Mouse (Mus musculus) ES-E14 (cell line): ENCODE measurements around the gene Bri3. TPM values are rescaled to one million over a fixed set of nuclear protein-coding genes. Genes with fewer than 3 reads are reported as not detected.

Experiments
- DNase-seq: peaks from one replicate; pipeline ENCODE4 v3.0.0-alpha.2; 2013; ENCODE audit warnings: low read depth, low spot score
- H3K27ac ChIP-seq: 2 replicates; pipeline ENCODE4 v1.5.1; 2012; ENCODE audit warnings: low read depth, mild to moderate bottlenecking, low read length, moderate library complexity, mixed read lengths; ENCODE audit not compliant: poor library complexity, insufficient read depth, severe bottlenecking
- H3K36me3 ChIP-seq: 2 replicates; pipeline ENCODE4 v1.6.1; 2012; ENCODE audit warnings: mild to moderate bottlenecking, low read length, moderate library complexity, mixed read lengths; ENCODE audit not compliant: control insufficient read depth, poor library complexity, insufficient read depth, severe bottlenecking
- H3K4me1 ChIP-seq, 2 experiments: fragments of 150-350 bp in 1 of 2; sonication (generic) in 1 of 2; 2 replicates each; pipeline ENCODE4 v1.6.1; 2012; ENCODE audit warnings: low read length in 2 of 2, mild to moderate bottlenecking in 1 of 2, mixed read lengths in 1 of 2; ENCODE audit not compliant: control insufficient read depth in 2 of 2, insufficient read depth in 2 of 2, poor library complexity in 1 of 2
- H3K4me3 ChIP-seq, 2 experiments: fragments of 150-350 bp in 1 of 2; sonication (generic) in 1 of 2; 2 replicates each; pipeline ENCODE4 v1.5.1; 2012; ENCODE audit warnings: low read length in 2 of 2, low read depth in 1 of 2, mild to moderate bottlenecking in 1 of 2, mixed read lengths in 1 of 2; ENCODE audit not compliant: insufficient read depth in 1 of 2, poor library complexity in 1 of 2, severe bottlenecking in 1 of 2
- H3K9ac ChIP-seq: 2 replicates; pipeline ENCODE4 v1.6.1; 2012; ENCODE audit warnings: low read depth, mild to moderate bottlenecking, low read length, mixed read lengths; ENCODE audit not compliant: poor library complexity, insufficient read depth, severe bottlenecking
- H3K9me3 ChIP-seq: fragments of 150-350 bp; sonication (generic); 2 replicates; pipeline ENCODE4 v1.6.1; 2012; ENCODE audit warnings: low read depth, mild to moderate bottlenecking, low read length; ENCODE audit not compliant: control insufficient read depth, insufficient read depth
- CHD2 ChIP-seq: IDR thresholded peaks from 2 replicates; pipeline ENCODE4 v1.6.1; 2014; ENCODE audit warnings: mild to moderate bottlenecking, low read depth, low read length, inconsistent platforms
- HCFC1 ChIP-seq: IDR thresholded peaks from 2 replicates; pipeline ENCODE4 v1.6.1; 2012; ENCODE audit warnings: low read length, inconsistent platforms, borderline replicate concordance; ENCODE audit not compliant: insufficient read depth
- MAFK ChIP-seq: IDR thresholded peaks from 2 replicates; pipeline ENCODE4 v1.6.1; 2014; ENCODE audit warnings: mild to moderate bottlenecking, low read depth, low read length, inconsistent platforms; ENCODE audit not compliant: insufficient read depth
- ZC3H11A ChIP-seq: IDR thresholded peaks from 2 replicates; pipeline ENCODE4 v1.6.1; 2012; ENCODE audit warnings: low read depth, mild to moderate bottlenecking, inconsistent platforms, low read length, borderline replicate concordance
- ZNF384 ChIP-seq: IDR thresholded peaks from 2 replicates; pipeline ENCODE4 v1.6.1; 2012; ENCODE audit warnings: low read depth, low read length, inconsistent platforms
- in situ Hi-C, 2 experiments: fragments of 600-800 bp; cut with MboI; formaldehyde crosslinking; loops; one replicate each; pipeline ENCODE4 v1.15.1; 2025; ENCODE audit warnings: low sequenced_read_pairs in 2 of 2, inconsistent platforms in 1 of 2; ENCODE audit not compliant: unreplicated experiment in 2 of 2
- total RNA-seq: library from RNA; depleted of rRNA; stranded (reverse); fragments of 300-350 nt; gene quantifications from 2 replicates; pipeline ENCODE4 v1.2.3, GENCODE M21; 2012

The Bri3 gene
- total RNA-seq, 1 experiment = 26.4 TPM

GRCm38 (mm10) chr5:144439286-144440040 is 195.2 kb downstream of the Bri3 start:
- H3K9ac ChIP-seq = no peak overlapping the region
- in situ Hi-C loops = no loop called here
- H3K4me1 ChIP-seq = 0 out of 4 replicates have a peak, but pooled peaks cover 0 to 5% of the 10 kb centered on the region in 2 experiments
- no peaks in the 10 kb centered on the region for H3K36me3 ChIP-seq
- no peak overlapping the region for H3K4me3 ChIP-seq
- DNase-seq = no peak
- no peak for TF ChIP-seq ZNF384
- no peak for TF ChIP-seq MAFK
- TF ChIP-seq HCFC1 = no peak
- no peak for TF ChIP-seq ZC3H11A
- TF ChIP-seq CHD2 = no peak
- H3K9me3 ChIP-seq = no peaks in the 10 kb centered on the region
- H3K27ac ChIP-seq = no peak overlapping the region

GRCm38 (mm10) chr5:144441831-144442271 is 197.6 kb downstream of the Bri3 start:
- Histone ChIP-seq H3K27ac (no peak overlapping the region), H3K9ac (no peak overlapping the region), H3K36me3 (no peaks in the 10 kb centered on the region), H3K9me3 (no peaks in the 10 kb centered on the region), H3K4me3 (no peak overlapping the region), H3K4me1 (0 out of 4 replicates have a peak, but pooled peaks cover 0 to 5% of the 10 kb centered on the region in 2 experiments)
- no peak for DNase-seq
- in situ Hi-C loops = no loop called here
- TF ChIP-seq MAFK (no peak), CHD2 (no peak), ZC3H11A (no peak), HCFC1 (no peak), ZNF384 (no peak)

GRCm38 (mm10) chr5:144446475-144447225 is 202.4 kb downstream of the Bri3 start:
- in situ Hi-C loops = no loop called here
- DNase-seq = no peak

GRCm38 (mm10) chr5:144447226-144447616 is 203.0 kb downstream of the Bri3 start:
- in situ Hi-C loops = no loop called here

More at GRCm38 (mm10) chr5:144446475-144447225, 202.4 kb downstream of the Bri3 start:
- no peaks in the 10 kb centered on the region for H3K9me3 ChIP-seq
- H3K4me3 ChIP-seq = no peak overlapping the region
- no peak overlapping the region for H3K27ac ChIP-seq
- TF ChIP-seq ZNF384 (no peak), CHD2 (no peak), ZC3H11A (no peak), HCFC1 (no peak)
- no peak overlapping the region for H3K9ac ChIP-seq
- no peaks in the 10 kb centered on the region for H3K36me3 ChIP-seq
- H3K4me1 ChIP-seq = peaks cover 0 to 13% of the 10 kb centered on the region in 2 experiments; a peak in 1 of 4 replicates

More at GRCm38 (mm10) chr5:144447226-144447616, 203.0 kb downstream of the Bri3 start:
- peaks cover 0 to 10% of the 10 kb centered on the region in 2 experiments; a peak in 1 of 4 replicates for H3K4me1 ChIP-seq
- no peak overlapping the region for H3K9ac ChIP-seq
- H3K4me3 ChIP-seq = no peak overlapping the region
- no peak for DNase-seq
- TF ChIP-seq ZC3H11A (no peak), HCFC1 (no peak), CHD2 (no peak), MAFK (no peak), ZNF384 (no peak)
- no peak overlapping the region for H3K27ac ChIP-seq
- no peaks in the 10 kb centered on the region for H3K9me3 ChIP-seq
- no peaks in the 10 kb centered on the region for H3K36me3 ChIP-seq
